Mouse (Mus musculus) forebrain, embryonic 16.5 days (tissue): ENCODE measurements around the gene 1190005I06Rik. TPM values are rescaled to one million over a fixed set of nuclear protein-coding genes. Genes with fewer than 3 reads are reported as not detected.

Experiments
- polyA plus RNA-seq: library from polyadenylated mRNA; unstranded; fragments of >200 nt; fragmentation: Nextera tagmentation; extraction: Ambion mirVana; gene quantifications from 2 replicates; pipeline ENCODE4 v1.2.1, GENCODE M21; 2015

The 1190005I06Rik gene
- polyA plus RNA-seq, 1 experiment from 2014 or later: 11.0 TPM

Other genes starting within 250 kb of the 1190005I06Rik start
- 23.1 and 24.3 TPM in 2 replicates for gene Gins2, start 58.3 kb downstream of the 1190005I06Rik start, polyA plus RNA-seq
- 5.5 and 9.6 TPM in 2 replicates for gene Gm27021, start 20.4 kb upstream of the 1190005I06Rik start, polyA plus RNA-seq
- gene Cox4i1, start 20.6 kb upstream of the 1190005I06Rik start, polyA plus RNA-seq: 935 and 953 TPM in 2 replicates
- 145 and 148 TPM in 2 replicates for gene Emc8, start 20.9 kb upstream of the 1190005I06Rik start, polyA plus RNA-seq
- gene Irf8, start 88.7 kb upstream of the 1190005I06Rik start, polyA plus RNA-seq: 3.6 and 4.2 TPM in 2 replicates